Mouse (Mus musculus) embryonic facial prominence, embryonic 14.5 days (tissue): ENCODE results near the gene Rbmxl1. TPM values are rescaled to one million over a fixed set of nuclear protein-coding genes. Genes with fewer than 3 reads are reported as not detected.
"Not testable (repeated sequence)": the region's sequence is repeated elsewhere in the genome, so short reads cannot be mapped to it uniquely, and the experiment has no call there.

Experiments used
- ATAC-seq: fragments of 200-750 bp; cut with Nextera tagmentation; 2 replicates; pipeline ENCODE4 v1.8.0; 2017; ENCODE audit warnings: low read depth, moderate number of reproducible peaks, moderate TSS enrichment
- DNase-seq: peaks from one replicate; pipeline ENCODE4 v3.0.0-alpha.2; 2015; ENCODE audit warnings: low spot score
- H3K27ac ChIP-seq: fragments of 300-500 bp; sonication (generic); replicated peaks from 2 replicates; pipeline ENCODE4 v1.5.1; 2014; ENCODE audit warnings: low read depth, mild to moderate bottlenecking, low read length, moderate library complexity
- H3K27me3 ChIP-seq: fragments of 300-500 bp; sonication (generic); replicated peaks from 2 replicates; pipeline ENCODE4 v1.6.1; 2014; ENCODE audit warnings: low read length; ENCODE audit not compliant: control insufficient read depth, insufficient read depth
- H3K36me3 ChIP-seq: fragments of 300-500 bp; sonication (generic); 2 replicates; pipeline ENCODE4 v1.6.1; 2014; ENCODE audit warnings: low read length, mixed read lengths; ENCODE audit not compliant: control insufficient read depth, insufficient read depth
- H3K4me1 ChIP-seq: fragments of 300-500 bp; sonication (generic); 2 replicates; pipeline ENCODE4 v1.6.1; 2014; ENCODE audit warnings: antibody characterized with exemption, low read length; ENCODE audit not compliant: control insufficient read depth, insufficient read depth
- H3K4me2 ChIP-seq: fragments of 300-500 bp; sonication (generic); 2 replicates; pipeline ENCODE4 v1.6.1; 2014; ENCODE audit warnings: low read depth, mild to moderate bottlenecking, low read length, moderate library complexity, mixed read lengths
- H3K4me3 ChIP-seq: fragments of 300-500 bp; sonication (generic); 2 replicates; pipeline ENCODE4 v1.5.1; 2014; ENCODE audit warnings: low read depth, mild to moderate bottlenecking, low read length
- H3K9ac ChIP-seq: fragments of 300-500 bp; sonication (generic); 2 replicates; pipeline ENCODE4 v1.6.1; 2014; ENCODE audit warnings: low read depth, mild to moderate bottlenecking, low read length, moderate library complexity, mixed read lengths
- H3K9me3 ChIP-seq: fragments of 300-500 bp; sonication (generic); 2 replicates; pipeline ENCODE4 v1.6.1; 2016; ENCODE audit warnings: low read length; ENCODE audit not compliant: control insufficient read depth
- WGBS: fragments of 180-500 bp; shearing (Covaris S2); extraction: QIAGEN DNeasy Blood & Tissue Kit; methylation state at CpG from one replicate; pipeline ENCODE4 v1.1.7; 2014; 5-methylcytosine and 5-hydroxymethylcytosine counted together
- polyA plus RNA-seq: library from polyadenylated mRNA; unstranded; fragments of >200 nt; fragmentation: Nextera tagmentation; extraction: Ambion mirVana; gene quantifications from 2 replicates; pipeline ENCODE4 v1.2.1, GENCODE M21; 2014

Rbmxl1 gene
- polyA plus RNA-seq, 1 experiment from 2014 or later = 177 TPM

GRCm38 (mm10) chr8:78542670-78543069, 34.0 kb upstream of the Rbmxl1 start:
- not testable (repeated sequence) for ATAC-seq, H3K9me3 ChIP-seq
- WGBS = 95% methylated on average over 2 of the region's 6 CpGs

GRCm38 (mm10) chr8:78537795-78538194, 29.1 kb upstream of the Rbmxl1 start:
- Histone ChIP-seq H3K36me3 (peaks cover 59% of the 10 kb centered on the region), H3K4me2 (no peak overlapping the region), H3K4me3 (no peak overlapping the region), H3K4me1 (no peaks in the 10 kb centered on the region), H3K27me3 (no peaks in the 10 kb centered on the region), H3K9ac (no peak overlapping the region), H3K9me3 (0 out of 2 replicates have a peak, but pooled peaks cover 3% of the 10 kb centered on the region), H3K27ac (no peak overlapping the region)
- WGBS = 99% methylated on average over 3 of the region's 3 CpGs
- DNase-seq = no peak
- no peak for ATAC-seq

More at GRCm38 (mm10) chr8:78542670-78543069, 34.0 kb upstream of the Rbmxl1 start:
- not testable (repeated sequence) for DNase-seq, H3K4me1 ChIP-seq, H3K27ac ChIP-seq, H3K4me3 ChIP-seq, H3K9ac ChIP-seq, H3K27me3 ChIP-seq, H3K4me2 ChIP-seq
- H3K36me3 ChIP-seq = peaks cover 36% of the 10 kb centered on the region

- Histone ChIP-seq H3K36me3 (peaks cover 59% of the 10 kb centered on the region), H3K9ac (no peak overlapping the region), H3K9me3 (no peaks in the 10 kb centered on the region), H3K27me3 (no peaks in the 10 kb centered on the region), H3K4me1 (no peaks in the 10 kb centered on the region), H3K27ac (no peak overlapping the region), H3K4me2 (no peak overlapping the region), H3K4me3 (no peak overlapping the region)
- 76% methylated on average over 5 of the region's 5 CpGs for WGBS
- DNase-seq (no peak), ATAC-seq (no peak)
These were observed 28.0 kb upstream of the Rbmxl1 start for GRCm38 (mm10) chr8:78536716-78537115.

GRCm38 (mm10) chr8:78533981-78534380, 25.3 kb upstream of the Rbmxl1 start:
- Histone ChIP-seq H3K4me3 (no peak overlapping the region), H3K4me2 (no peak overlapping the region), H3K9ac (no peak overlapping the region), H3K9me3 (no peaks in the 10 kb centered on the region), H3K36me3 (peaks cover 65% of the 10 kb centered on the region), H3K27me3 (no peaks in the 10 kb centered on the region), H3K27ac (no peak overlapping the region), H3K4me1 (no peaks in the 10 kb centered on the region)
- DNase-seq (no peak), ATAC-seq (no peak)
- 72% methylated on average over 6 of the region's 6 CpGs for whole genome bisulfite sequencing

GRCm38 (mm10) chr8:78515132-78515531, 6.4 kb upstream of the Rbmxl1 start:
- Histone ChIP-seq H3K4me3 (no peak overlapping the region), H3K27ac (no peak overlapping the region), H3K36me3 (peaks cover 16% of the 10 kb centered on the region), H3K4me2 (no peak overlapping the region), H3K9me3 (no peaks in the 10 kb centered on the region), H3K9ac (no peak overlapping the region), H3K4me1 (peaks cover 4% of the 10 kb centered on the region; the same call in 1 of the 2 replicates), H3K27me3 (no peaks in the 10 kb centered on the region)
- ATAC-seq (no peak), DNase-seq (no peak)
- 88% methylated on average over 3 of the region's 3 CpGs for WGBS

- Histone ChIP-seq H3K4me1 (peaks cover 4% of the 10 kb centered on the region; the same call in 1 of the 2 replicates), H3K9me3 (no peaks in the 10 kb centered on the region), H3K4me2 (no peak overlapping the region), H3K36me3 (peaks cover 16% of the 10 kb centered on the region), H3K27ac (no peak overlapping the region), H3K4me3 (no peak overlapping the region), H3K9ac (no peak overlapping the region), H3K27me3 (no peaks in the 10 kb centered on the region)
- DNase-seq = no peak
- WGBS = 83% methylated on average over 1 of the region's 1 CpGs
- ATAC-seq = no peak
These were observed 6.0 kb upstream of the Rbmxl1 start for GRCm38 (mm10) chr8:78514706-78515105.

GRCm38 (mm10) chr8:78513106-78513505, 4.4 kb upstream of the Rbmxl1 start:
- ATAC-seq = no peak
- peaks cover 16% of the 10 kb centered on the region for H3K36me3 ChIP-seq
- no peaks in the 10 kb centered on the region for H3K9me3 ChIP-seq
- 87% methylated on average over 4 of the region's 4 CpGs for WGBS
- H3K4me1 ChIP-seq = peaks cover 4% of the 10 kb centered on the region; the same call in 1 of the 2 replicates
- no peak overlapping the region for H3K4me3 ChIP-seq
- no peak for DNase-seq
- no peak overlapping the region for H3K9ac ChIP-seq
- no peak overlapping the region for H3K4me2 ChIP-seq
- H3K27me3 ChIP-seq = no peaks in the 10 kb centered on the region
- H3K27ac ChIP-seq = no peak overlapping the region

- no peak overlapping the region for H3K27ac ChIP-seq
- H3K27me3 ChIP-seq = no peaks in the 10 kb centered on the region
- peaks cover 9% of the 10 kb centered on the region for H3K4me1 ChIP-seq
- ATAC-seq (no peak), DNase-seq (no peak)
- no peak overlapping the region for H3K4me2 ChIP-seq
- H3K9ac ChIP-seq = no peak overlapping the region
- H3K4me3 ChIP-seq = no peak overlapping the region
- peaks cover 14% of the 10 kb centered on the region for H3K36me3 ChIP-seq
- WGBS = 51% methylated on average over 3 of the region's 3 CpGs
- H3K9me3 ChIP-seq = peaks cover 4% of the 10 kb centered on the region; the same call in 1 of the 2 replicates
These were observed 2.2 kb upstream of the Rbmxl1 start for GRCm38 (mm10) chr8:78510926-78511325.

GRCm38 (mm10) chr8:78510094-78510493, 1.4 kb upstream of the Rbmxl1 start:
- Histone ChIP-seq H3K27me3 (no peaks in the 10 kb centered on the region), H3K4me2 (peak overlapping the region; percentile 96), H3K4me3 (peak overlapping the region; percentile 82), H3K9me3 (peaks cover 4% of the 10 kb centered on the region; the same call in 1 of the 2 replicates), H3K27ac (peak overlapping the region; percentile 94), H3K9ac (peak overlapping the region; percentile 95), H3K36me3 (peaks cover 11% of the 10 kb centered on the region), H3K4me1 (peaks cover 9% of the 10 kb centered on the region)
- 0 out of 2 replicates have a peak, but pooled peaks have one; percentile 14 for ATAC-seq
- 3% methylated on average over 11 of the region's 11 CpGs for WGBS
- peak; percentile 74 for DNase-seq
